Mouse (Mus musculus) cerebral cortex, adult 2 months (tissue): ENCODE data around the gene Cldn13.

Source experiments
- WGBS: fragments of 180-500 bp; shearing (Covaris S2); methylation state at CpG from one replicate; pipeline ENCODE4 v1.1.7; 2018; 5-methylcytosine and 5-hydroxymethylcytosine counted together

Gene Cldn13

GRCm38 (mm10) chr5:134890601-134891054, 24.7 kb downstream of the Cldn13 start:
- WGBS: 78% methylated on average over 6 of the region's 6 CpGs

DNA sequence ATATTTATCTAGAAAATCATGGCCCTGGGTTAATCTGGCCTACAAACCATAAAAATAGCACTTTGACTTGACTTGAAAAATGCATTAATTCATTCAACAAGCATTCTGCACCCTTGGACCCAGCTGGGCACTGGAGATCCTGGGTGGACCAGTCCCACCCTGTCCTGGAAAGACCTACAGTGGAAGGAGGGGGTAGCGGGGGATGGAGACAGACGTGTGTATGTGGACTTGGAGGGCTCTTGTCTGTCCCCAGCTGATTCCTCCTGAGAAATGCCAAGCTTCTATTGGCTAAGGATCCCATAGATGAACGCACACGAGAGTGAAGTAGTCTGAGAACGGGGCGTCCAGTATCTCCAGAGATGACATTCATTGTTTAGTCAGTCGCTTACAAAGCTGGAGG, 26.8 kb downstream of the Cldn13 start:
- WGBS: 90% methylated on average over 7 of the region's 7 CpGs

DNA sequence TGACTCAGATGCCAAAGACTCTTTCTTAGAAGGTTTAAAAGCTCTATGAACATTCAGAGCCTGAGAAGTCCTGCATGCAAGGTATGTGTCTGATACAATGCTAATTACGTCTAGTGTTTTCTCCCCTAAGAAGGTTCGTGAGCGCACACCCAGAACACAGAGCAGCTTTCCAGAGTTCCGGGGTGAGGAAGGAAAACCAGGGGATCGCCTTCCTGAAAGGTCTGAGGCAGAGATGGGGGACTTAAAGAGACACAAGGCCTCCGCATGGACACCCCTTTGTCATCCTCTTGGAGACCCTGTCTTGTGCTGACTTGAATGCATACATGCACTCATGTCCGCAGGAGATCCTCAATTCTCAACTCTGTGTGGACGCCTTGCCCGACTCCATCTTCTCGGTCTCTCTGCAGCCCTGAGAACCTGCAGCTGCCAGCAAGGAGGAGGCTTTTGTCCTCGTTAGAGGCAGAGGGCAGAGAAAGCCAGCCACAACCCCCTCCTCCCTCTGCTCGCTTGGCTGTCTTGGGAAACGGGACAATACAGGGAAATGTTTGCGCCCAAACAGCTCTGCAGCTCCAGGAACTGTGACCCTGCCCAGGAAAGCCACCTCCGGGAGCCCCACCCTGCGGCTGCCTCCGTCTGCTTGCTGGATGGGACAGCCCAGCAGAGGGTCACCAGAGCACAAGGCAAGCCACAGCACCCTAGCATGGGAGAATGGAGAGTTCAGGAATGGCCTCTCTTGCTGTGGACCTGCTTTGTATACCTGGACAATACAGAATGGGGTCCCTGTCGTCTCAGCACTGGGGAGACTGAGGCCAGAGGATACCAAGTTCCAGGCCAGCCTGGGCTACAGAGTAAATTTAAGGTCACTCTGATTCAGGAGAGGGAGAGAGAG, 27.6 kb downstream of the Cldn13 start:
- 67% methylated on average over 18 of the region's 18 CpGs for whole genome bisulfite sequencing

GRCm38 (mm10) chr5:134883077-134883476, 32.2 kb downstream of the Cldn13 start:
- WGBS: 57% methylated on average over 3 of the region's 3 CpGs

DNA sequence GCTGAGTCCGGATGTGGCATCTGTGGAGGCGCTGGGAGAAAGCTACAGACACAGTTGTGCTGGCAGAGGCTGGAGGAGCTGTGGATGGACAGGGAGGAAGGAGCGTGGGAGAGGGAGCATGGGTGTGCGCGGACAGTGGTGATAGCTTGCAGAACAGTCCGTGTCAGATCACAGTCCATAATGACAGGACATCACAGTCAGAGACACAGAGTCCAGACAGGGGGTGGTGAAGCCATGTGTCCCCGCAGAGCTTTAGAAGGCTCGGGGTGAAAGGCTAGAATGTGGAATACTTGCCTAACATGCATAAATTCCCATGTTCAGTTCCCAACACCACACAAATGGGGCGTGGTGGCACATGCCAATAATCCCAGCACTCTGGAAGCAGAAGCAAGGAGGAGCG, 38.5 kb downstream of the Cldn13 start:
- 79% methylated on average over 10 of the region's 10 CpGs for WGBS

DNA sequence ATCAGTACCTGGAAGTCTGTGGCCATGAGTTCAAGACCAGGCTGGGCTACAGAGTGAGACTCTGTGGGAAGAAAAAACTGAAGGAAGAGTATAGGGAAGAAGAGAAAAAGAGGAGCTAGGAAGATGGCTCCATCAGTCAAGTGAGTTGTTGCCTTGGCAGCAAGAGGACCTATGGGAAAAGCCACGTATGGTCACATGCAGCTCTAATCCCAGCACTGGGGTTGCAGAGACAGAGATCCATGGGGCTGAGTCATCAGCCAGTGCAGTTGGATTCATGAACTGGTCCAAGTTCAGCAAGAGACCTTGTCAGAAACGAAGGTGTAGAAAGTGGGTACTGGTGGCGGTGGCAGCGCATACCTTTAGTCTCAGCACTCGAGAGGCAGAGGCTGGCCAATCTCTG, 40.1 kb downstream of the Cldn13 start:
- 93% methylated on average over 5 of the region's 5 CpGs for WGBS

- WGBS: 39% methylated on average over 21 of the region's 21 CpGs
These were observed 41.1 kb downstream of the Cldn13 start for GRCm38 (mm10) chr5:134873956-134874879.

GRCm38 (mm10) chr5:134873034-134873433, 42.3 kb downstream of the Cldn13 start:
- 84% methylated on average over 8 of the region's 8 CpGs for WGBS

DNA sequence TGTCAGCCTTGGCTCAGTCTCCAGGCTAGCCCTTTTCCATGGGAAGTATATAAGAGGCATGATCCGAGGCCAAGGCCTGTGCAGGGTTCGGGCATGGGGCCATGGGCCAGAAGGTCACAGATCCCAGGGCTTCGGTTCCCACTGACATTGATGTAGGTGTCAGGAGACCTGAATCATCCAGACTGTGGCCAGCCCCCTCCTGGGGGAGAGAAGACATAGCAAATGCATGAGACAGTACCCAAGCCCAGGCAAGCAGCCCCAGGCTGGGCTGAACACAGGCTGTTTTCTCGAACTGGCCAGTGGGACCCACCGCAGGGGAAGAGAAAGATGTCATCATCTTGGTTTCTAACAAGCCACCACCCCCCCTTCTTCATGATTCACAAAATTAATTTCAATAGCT, 42.7 kb downstream of the Cldn13 start:
- 80% methylated on average over 5 of the region's 5 CpGs for WGBS

DNA sequence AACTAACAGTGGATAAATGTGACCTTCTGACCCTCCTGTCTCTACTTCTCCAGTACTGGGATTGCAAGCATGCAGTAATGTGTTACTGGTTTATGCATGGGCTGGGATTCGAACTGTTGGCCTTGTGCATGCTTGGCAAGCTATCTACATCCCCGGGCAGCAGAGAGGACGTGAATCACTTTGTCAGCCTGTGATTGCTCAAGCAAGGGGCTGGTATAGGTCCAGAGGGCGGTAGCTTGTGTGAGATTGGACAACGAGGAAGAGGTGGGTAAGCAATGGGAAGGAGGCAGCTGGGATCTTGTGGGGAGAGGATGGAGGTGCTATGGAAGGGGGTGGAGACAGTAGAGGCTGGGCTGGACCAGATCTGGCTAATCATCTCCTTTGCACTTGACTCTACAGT, 46.8 kb downstream of the Cldn13 start:
- 81% methylated on average over 5 of the region's 5 CpGs for WGBS

GRCm38 (mm10) chr5:134867320-134868144, 47.8 kb downstream of the Cldn13 start:
- WGBS: 57% methylated on average over 18 of the region's 18 CpGs

DNA sequence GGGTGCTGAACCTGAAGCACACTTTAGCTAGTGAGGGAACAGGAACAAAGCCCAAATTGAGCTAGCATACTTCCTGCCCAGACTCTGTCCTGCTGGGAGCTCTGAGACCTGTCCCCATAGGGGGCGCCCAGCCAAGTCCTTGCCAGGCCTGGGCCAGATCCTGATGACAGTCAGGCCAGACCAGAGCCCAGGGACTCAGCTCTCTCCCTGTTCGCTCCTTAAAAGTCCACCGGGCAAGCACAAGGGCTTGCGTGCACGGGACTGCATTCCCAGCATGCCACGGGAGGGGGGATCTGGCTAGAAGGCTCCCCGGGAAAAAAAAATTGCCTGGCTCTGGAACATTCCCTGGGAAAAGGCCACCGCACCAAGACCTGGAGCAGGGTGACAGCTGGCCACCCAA, 50.2 kb downstream of the Cldn13 start:
- WGBS: 69% methylated on average over 8 of the region's 8 CpGs
